Mouse (Mus musculus) CH12.LX (cell line): Measurements from ENCODE around the gene Ehmt1. TPM values are rescaled to one million over a fixed set of nuclear protein-coding genes. Genes with fewer than 3 reads are reported as not detected.

Experiments
- DNase-seq: peaks from one replicate; pipeline ENCODE4 v3.0.0-alpha.2; 2013; ENCODE audit errors: extremely low read depth
- H3K27ac ChIP-seq: 2 replicates; pipeline ENCODE4 v1.5.1; 2012; ENCODE audit warnings: low read depth, mild to moderate bottlenecking, control low read depth, moderate library complexity; ENCODE audit not compliant: insufficient read depth
- H3K27me3 ChIP-seq: replicated peaks from 2 replicates; pipeline ENCODE3; 2012; ENCODE audit warnings: inconsistent platforms
- H3K36me3 ChIP-seq, 2 experiments: replicated peaks in 1 of 2; 2 replicates each; pipeline versions ENCODE3 to v1.6.1; 2012; ENCODE audit warnings: inconsistent platforms in 1 of 2, low read length in 1 of 2, mild to moderate bottlenecking in 1 of 2, mixed read lengths in 1 of 2, moderate library complexity in 1 of 2; ENCODE audit not compliant: control insufficient read depth in 1 of 2, insufficient read depth in 1 of 2
- H3K4me1 ChIP-seq, 2 experiments: 2 replicates each; pipeline ENCODE4 v1.6.1; 2012; ENCODE audit warnings: inconsistent platforms in 1 of 2, moderate library complexity in 1 of 2; ENCODE audit not compliant: insufficient read depth in 2 of 2, control insufficient read depth in 1 of 2
- H3K4me2 ChIP-seq: 2 replicates; pipeline ENCODE4 v1.6.1; 2012; ENCODE audit warnings: low read depth, mild to moderate bottlenecking, control low read depth; ENCODE audit not compliant: poor library complexity, insufficient read depth, severe bottlenecking
- H3K4me3 ChIP-seq, 3 experiments: fragments of 150-350 bp in 1 of 3; sonication (generic) in 1 of 3; replicated peaks in 1 of 3; 2 replicates each; pipeline versions ENCODE3 to v1.5.1; 2011 to 2012; ENCODE audit warnings: low read depth in 2 of 3, low read length in 2 of 3, mild to moderate bottlenecking in 2 of 3, moderate library complexity in 2 of 3, control low read depth in 1 of 3, improper control_type of control experiment in 1 of 3, inconsistent platforms in 1 of 3, mixed read lengths in 1 of 3; ENCODE audit not compliant: poor library complexity in 1 of 3
- H3K79me2 ChIP-seq: replicated peaks from 2 replicates; pipeline ENCODE4 v1.6.1; 2012; ENCODE audit warnings: mild to moderate bottlenecking, moderate library complexity; ENCODE audit not compliant: control insufficient read depth, poor library complexity, insufficient read depth, severe bottlenecking; ENCODE audit errors: extremely low read depth
- H3K9ac ChIP-seq: 2 replicates; pipeline ENCODE4 v1.6.1; 2012; ENCODE audit warnings: low read depth, mild to moderate bottlenecking, control low read depth, moderate library complexity; ENCODE audit not compliant: insufficient read depth
- H3K9me3 ChIP-seq: replicated peaks from 2 replicates; pipeline ENCODE3; 2012; ENCODE audit warnings: low read length, inconsistent platforms, mixed read lengths
- BHLHE40 ChIP-seq: IDR thresholded peaks from 2 replicates; pipeline ENCODE4 v1.6.1; 2011; ENCODE audit warnings: mild to moderate bottlenecking, low read depth, low read length, improper control_type of control experiment
- CTCF ChIP-seq, 2 experiments: IDR thresholded peaks in 1 of 2; conservative IDR thresholded peaks in 1 of 2; 2 replicates each; pipeline ENCODE4 v1.5.1; 2011 to 2012; ENCODE audit warnings: low read depth in 2 of 2, low read length in 2 of 2, improper control_type of control experiment in 1 of 2, inconsistent platforms in 1 of 2, mild to moderate bottlenecking in 1 of 2, moderate library complexity in 1 of 2
- E2F4 ChIP-seq: IDR thresholded peaks from 2 replicates; pipeline ENCODE4 v1.6.1; 2011; ENCODE audit warnings: low read depth, low read length, improper control_type of control experiment; ENCODE audit not compliant: insufficient replicate concordance
- EP300 ChIP-seq: IDR thresholded peaks from 2 replicates; pipeline ENCODE4 v1.6.1; 2011; ENCODE audit warnings: low read length, improper control_type of control experiment
- HCFC1 ChIP-seq: IDR thresholded peaks from 2 replicates; pipeline ENCODE4 v1.6.1; 2012; ENCODE audit warnings: low read depth, mild to moderate bottlenecking, inconsistent platforms, low read length, improper control_type of control experiment
- IRF4 ChIP-seq: IDR thresholded peaks from 2 replicates; pipeline ENCODE4 v1.6.1; 2014; ENCODE audit warnings: low read depth, mild to moderate bottlenecking, inconsistent platforms, low read length, improper control_type of control experiment
- JUND ChIP-seq: conservative IDR thresholded peaks from 2 replicates; pipeline ENCODE4 v1.6.1; 2011; ENCODE audit warnings: low read depth, low read length, improper control_type of control experiment
- KAT2A ChIP-seq: IDR thresholded peaks from 2 replicates; pipeline ENCODE4 v1.6.1; 2012; ENCODE audit warnings: low read length, improper control_type of control experiment, inconsistent platforms; ENCODE audit not compliant: insufficient replicate concordance
- MEF2A ChIP-seq: IDR thresholded peaks from 2 replicates; pipeline ENCODE4 v1.6.1; 2014; ENCODE audit warnings: low read depth, mild to moderate bottlenecking, inconsistent platforms, low read length, improper control_type of control experiment, borderline replicate concordance
- NRF1 ChIP-seq: IDR thresholded peaks from 2 replicates; pipeline ENCODE4 v1.6.1; 2014; ENCODE audit warnings: low read depth, mild to moderate bottlenecking, inconsistent platforms, low read length, improper control_type of control experiment, moderate library complexity
- RCOR1 ChIP-seq: conservative IDR thresholded peaks from 2 replicates; pipeline ENCODE4 v1.6.1; 2012; ENCODE audit warnings: low read depth, mild to moderate bottlenecking, inconsistent platforms, low read length, improper control_type of control experiment
- SMC3 ChIP-seq: IDR thresholded peaks from 2 replicates; pipeline ENCODE4 v1.6.1; 2011; ENCODE audit warnings: low read depth, low read length, improper control_type of control experiment
- TCF12 ChIP-seq: IDR thresholded peaks from 2 replicates; pipeline ENCODE4 v1.6.1; 2014; ENCODE audit warnings: low read depth, mild to moderate bottlenecking, inconsistent platforms, low read length, improper control_type of control experiment
- ZC3H11A ChIP-seq: IDR thresholded peaks from 2 replicates; pipeline ENCODE4 v1.6.1; 2012; ENCODE audit warnings: low read depth, mild to moderate bottlenecking, inconsistent platforms, low read length, improper control_type of control experiment
- dilution Hi-C: fragments of 300-500 bp; cut with MboI; formaldehyde crosslinking; loops from 2 replicates; pipeline ENCODE4 v1.14.3; 2020; ENCODE audit warnings: low sequenced_read_pairs; ENCODE audit not compliant: extremely low pct_unique_long_range_greater_than_20kb, extremely low pct_ligation_motif_present
- in situ Hi-C: fragments of 300-500 bp; cut with MboI; formaldehyde crosslinking; loops from 3 replicates; pipeline ENCODE4 v1.14.3; 2019; ENCODE audit warnings: low sequenced_read_pairs, low pct_ligation_motif_present, low pct_unique_long_range_greater_than_20kb, mixed read lengths
- polyA plus RNA-seq: library from polyadenylated mRNA; unstranded; fragments of >175 nt; gene quantifications from 2 replicates; pipeline ENCODE4 v1.2.1, GENCODE M21; 2012; ENCODE audit warnings: low read depth; ENCODE audit not compliant: insufficient read length
- total RNA-seq, 2 experiments: library from RNA; depleted of rRNA; stranded (reverse); fragments of 300-350 nt in 1 of 2; fragments of >200 nt in 1 of 2; gene quantifications; 2 replicates each; pipeline ENCODE4 v1.2.3; 2012 to 2014

Gene Ehmt1
- total and polyA plus RNA-seq, 3 experiments, result 25.5 to 30.7 (median 27.2) TPM

DNA sequence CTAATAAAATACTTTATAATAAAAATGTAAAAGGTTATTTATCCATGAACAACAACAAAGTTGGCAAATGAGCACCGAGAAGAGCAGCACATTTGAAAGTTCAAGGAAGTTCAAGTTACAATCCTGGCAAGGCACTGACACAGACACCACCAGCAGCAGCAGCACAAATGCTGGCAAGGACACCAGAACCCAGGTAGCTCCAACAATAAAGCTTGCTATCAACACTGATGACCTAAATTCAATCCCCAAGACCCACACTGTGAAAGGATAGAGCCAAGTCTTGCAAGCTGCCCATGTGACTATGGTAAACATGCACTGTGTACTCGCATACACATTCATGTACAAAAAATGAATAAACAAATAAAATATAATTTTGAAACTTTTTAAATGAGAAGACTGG, 38.7 kb downstream of the Ehmt1 start:
- Histone ChIP-seq H3K36me3 (peaks cover 26 to 68% of the 10 kb centered on the region in 2 experiments), H3K79me2 (no peaks in the 10 kb centered on the region), H3K9ac (no peak overlapping the region), H3K4me2 (no peak overlapping the region), H3K9me3 (no peaks in the 10 kb centered on the region), H3K4me1 (no peaks in the 10 kb centered on the region), H3K27me3 (no peaks in the 10 kb centered on the region), H3K27ac (no peak overlapping the region), H3K4me3 (no peak overlapping the region)
- DNase-seq, result no peak
- in situ Hi-C loops (no loop called here), dilution Hi-C loops (no loop called here)
- TF ChIP-seq EP300 (no peak), E2F4 (no peak), TCF12 (no peak), KAT2A (no peak), SMC3 (no peak)

DNA sequence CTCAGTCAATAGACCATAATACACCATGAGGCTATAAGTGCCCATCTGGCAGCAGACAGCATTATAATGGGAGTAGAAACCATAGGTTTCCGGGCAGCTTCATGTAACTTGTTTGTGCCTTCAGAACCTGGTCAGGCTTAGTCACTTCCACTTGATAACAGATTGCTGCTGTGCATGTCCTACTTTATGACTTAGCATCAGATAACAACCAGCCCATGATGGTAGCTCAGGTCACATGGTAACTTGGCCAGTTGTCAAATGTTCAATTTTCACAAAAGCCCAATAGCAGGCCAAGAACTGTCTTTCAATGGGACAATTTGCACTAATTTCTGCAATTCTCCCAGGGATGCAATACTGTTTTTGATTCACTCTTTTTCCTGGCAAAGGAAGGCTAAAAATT, 48.5 kb downstream of the Ehmt1 start:
- Histone ChIP-seq H3K9me3 (no peaks in the 10 kb centered on the region), H3K27ac (no peak overlapping the region)
- dilution Hi-C loops, result no loop called here

DNA sequence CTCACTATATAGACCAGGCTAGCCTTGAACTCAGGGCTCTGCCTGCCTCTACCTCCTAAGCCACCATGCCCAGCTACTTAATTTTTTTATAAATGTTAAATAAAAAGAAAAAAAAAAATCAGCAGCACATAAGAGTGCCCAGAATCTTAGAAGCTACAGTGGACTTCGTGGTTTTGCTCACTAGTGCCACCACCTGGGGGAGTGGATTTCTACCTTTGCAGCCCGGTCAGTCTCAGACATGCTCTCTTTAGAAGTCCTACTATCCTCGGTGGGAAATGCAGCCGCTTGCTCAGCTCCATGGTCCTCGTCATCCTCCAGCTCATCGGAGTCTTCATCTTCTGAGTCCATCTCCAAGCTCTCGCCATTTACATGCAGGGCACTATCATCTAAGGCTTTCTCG, 56.4 kb downstream of the Ehmt1 start:
- Histone ChIP-seq H3K4me3 (no peak overlapping the region), H3K9ac (no peak overlapping the region), H3K9me3 (no peaks in the 10 kb centered on the region), H3K4me1 (no peaks in the 10 kb centered on the region), H3K79me2 (no peaks in the 10 kb centered on the region), H3K27ac (no peak overlapping the region), H3K4me2 (no peak overlapping the region), H3K36me3 (peaks cover 22 to 79% of the 10 kb centered on the region in 2 experiments), H3K27me3 (no peaks in the 10 kb centered on the region)
- TF ChIP-seq CTCF (conservative IDR thresholded peaks at IDR 0.05 in 1 of 2, IDR thresholded peaks at IDR 0.05 in 1 of 2; ENCODE audit: low read depth in 2 of 2, low read length in 2 of 2) (peak in 1 of 2 experiments; percentile 59; a peak in 3 of 4 replicates), JUND (no peak)
- dilution Hi-C loops, result no loop called here
- in situ Hi-C loops, result no loop called here
- peak; percentile 21 for DNase-seq

More for the DNA sequence above, 48.5 kb downstream of the Ehmt1 start:
- Histone ChIP-seq H3K4me3 (no peak overlapping the region), H3K4me2 (no peak overlapping the region), H3K36me3 (peaks cover 20 to 67% of the 10 kb centered on the region in 2 experiments), H3K4me1 (no peaks in the 10 kb centered on the region), H3K79me2 (no peaks in the 10 kb centered on the region), H3K9ac (no peak overlapping the region), H3K27me3 (no peaks in the 10 kb centered on the region)
- in situ Hi-C loops, result no loop called here
- no peak for DNase-seq
- TF ChIP-seq IRF4 (no peak), ZC3H11A (no peak), TCF12 (no peak), HCFC1 (no peak), NRF1 (no peak), BHLHE40 (no peak), KAT2A (no peak), RCOR1 (no peak), SMC3 (no peak), MEF2A (no peak)
